Mouse (Mus musculus): Measurements from ENCODE around the gene Pdgfc. TPM values are rescaled to one million over a fixed set of nuclear protein-coding genes. Genes with fewer than 3 reads are reported as not detected.

Gene Pdgfc
- polyA plus RNA-seq, 1 experiment, result 4.6 TPM

- no peak for TF ChIP-seq POLR2A (IDR thresholded peaks at IDR 0.05; ENCODE audit: extremely low read depth, insufficient read depth, low read length)
- no peak for TF ChIP-seq CTCF (IDR thresholded peaks at IDR 0.05; ENCODE audit: extremely low read depth, insufficient read depth, low read length)
- Histone ChIP-seq H3K4me3 (ENCODE audit: insufficient read depth, low read length) (no peak overlapping the region), H3K27ac (ENCODE audit: insufficient read depth, low read length) (no peak overlapping the region), H3K4me1 (ENCODE audit: control insufficient read depth, insufficient read depth, low read length) (0 out of 2 replicates have a peak, but pooled peaks cover 4% of the 10 kb centered on the region)
Measured at GRCm38 (mm10) chr3:81101136-81101535, 64.9 kb downstream of the Pdgfc start.

GRCm38 (mm10) chr3:81102158-81102876 lies 66.1 kb downstream of the Pdgfc start:
- TF ChIP-seq CTCF (IDR thresholded peaks at IDR 0.05; ENCODE audit: extremely low read depth, insufficient read depth, low read length) (no peak), POLR2A (IDR thresholded peaks at IDR 0.05; ENCODE audit: extremely low read depth, insufficient read depth, low read length) (no peak)
- Histone ChIP-seq H3K27ac (ENCODE audit: insufficient read depth, low read length) (0 out of 2 replicates have a peak overlapping the region, but pooled peaks have one; percentile 9), H3K4me1 (ENCODE audit: control insufficient read depth, insufficient read depth, low read length) (0 out of 2 replicates have a peak, but pooled peaks cover 4% of the 10 kb centered on the region), H3K4me3 (ENCODE audit: insufficient read depth, low read length) (no peak overlapping the region)

- Histone ChIP-seq H3K4me1 (ENCODE audit: control insufficient read depth, insufficient read depth, low read length) (0 out of 2 replicates have a peak, but pooled peaks cover 4% of the 10 kb centered on the region), H3K27ac (ENCODE audit: insufficient read depth, low read length) (0 out of 2 replicates have a peak overlapping the region, but pooled peaks have one; percentile 9), H3K4me3 (ENCODE audit: insufficient read depth, low read length) (no peak overlapping the region)
- TF ChIP-seq CTCF (IDR thresholded peaks at IDR 0.05; ENCODE audit: extremely low read depth, insufficient read depth, low read length), result no peak
- no peak for TF ChIP-seq POLR2A (IDR thresholded peaks at IDR 0.05; ENCODE audit: extremely low read depth, insufficient read depth, low read length)
Measured at GRCm38 (mm10) chr3:81102877-81103420, 66.7 kb downstream of the Pdgfc start.

GRCm38 (mm10) chr3:81107515-81107914 lies 71.3 kb downstream of the Pdgfc start:
- H3K27ac ChIP-seq (ENCODE audit: insufficient read depth, low read length), result no peak overlapping the region
- H3K4me1 ChIP-seq (ENCODE audit: control insufficient read depth, insufficient read depth, low read length), result 0 out of 2 replicates have a peak, but pooled peaks cover 2% of the 10 kb centered on the region

GRCm38 (mm10) chr3:81110968-81111367 lies 74.8 kb downstream of the Pdgfc start:
- H3K27ac ChIP-seq (ENCODE audit: insufficient read depth, low read length), result no peak overlapping the region
- H3K4me3 ChIP-seq (ENCODE audit: insufficient read depth, low read length), result no peak overlapping the region
- TF ChIP-seq CTCF (IDR thresholded peaks at IDR 0.05; ENCODE audit: extremely low read depth, insufficient read depth, low read length) (no peak), POLR2A (IDR thresholded peaks at IDR 0.05; ENCODE audit: extremely low read depth, insufficient read depth, low read length) (no peak)
- no peaks in the 10 kb centered on the region for H3K4me1 ChIP-seq (ENCODE audit: control insufficient read depth, insufficient read depth, low read length)

More at GRCm38 (mm10) chr3:81107515-81107914, 71.3 kb downstream of the Pdgfc start:
- H3K4me3 ChIP-seq (ENCODE audit: insufficient read depth, low read length), result no peak overlapping the region
- no peak for TF ChIP-seq POLR2A (IDR thresholded peaks at IDR 0.05; ENCODE audit: extremely low read depth, insufficient read depth, low read length)
- TF ChIP-seq CTCF (IDR thresholded peaks at IDR 0.05; ENCODE audit: extremely low read depth, insufficient read depth, low read length), result no peak

- TF ChIP-seq POLR2A (IDR thresholded peaks at IDR 0.05; ENCODE audit: extremely low read depth, insufficient read depth, low read length) (no peak), CTCF (IDR thresholded peaks at IDR 0.05; ENCODE audit: extremely low read depth, insufficient read depth, low read length) (no peak)
- H3K4me3 ChIP-seq (ENCODE audit: insufficient read depth, low read length), result no peak overlapping the region
- H3K4me1 ChIP-seq (ENCODE audit: control insufficient read depth, insufficient read depth, low read length), result no peaks in the 10 kb centered on the region
- H3K27ac ChIP-seq (ENCODE audit: insufficient read depth, low read length), result no peak overlapping the region
Measured at GRCm38 (mm10) chr3:81112892-81113291, 76.7 kb downstream of the Pdgfc start.

GRCm38 (mm10) chr3:81120664-81121063 lies 84.4 kb downstream of the Pdgfc start:
- Histone ChIP-seq H3K4me3 (ENCODE audit: insufficient read depth, low read length) (no peak overlapping the region), H3K4me1 (ENCODE audit: control insufficient read depth, insufficient read depth, low read length) (no peaks in the 10 kb centered on the region), H3K27ac (ENCODE audit: insufficient read depth, low read length) (no peak overlapping the region)
- TF ChIP-seq CTCF (IDR thresholded peaks at IDR 0.05; ENCODE audit: extremely low read depth, insufficient read depth, low read length) (no peak), POLR2A (IDR thresholded peaks at IDR 0.05; ENCODE audit: extremely low read depth, insufficient read depth, low read length) (no peak)

- no peak overlapping the region for H3K27ac ChIP-seq (ENCODE audit: insufficient read depth, low read length)
- H3K4me1 ChIP-seq (ENCODE audit: control insufficient read depth, insufficient read depth, low read length), result no peaks in the 10 kb centered on the region
- TF ChIP-seq CTCF (IDR thresholded peaks at IDR 0.05; ENCODE audit: extremely low read depth, insufficient read depth, low read length) (no peak), POLR2A (IDR thresholded peaks at IDR 0.05; ENCODE audit: extremely low read depth, insufficient read depth, low read length) (no peak)
- no peak overlapping the region for H3K4me3 ChIP-seq (ENCODE audit: insufficient read depth, low read length)
Measured at GRCm38 (mm10) chr3:81121731-81122130, 85.5 kb downstream of the Pdgfc start.

- TF ChIP-seq CTCF (IDR thresholded peaks at IDR 0.05; ENCODE audit: extremely low read depth, insufficient read depth, low read length) (no peak), POLR2A (IDR thresholded peaks at IDR 0.05; ENCODE audit: extremely low read depth, insufficient read depth, low read length) (no peak)
- no peak overlapping the region for H3K27ac ChIP-seq (ENCODE audit: insufficient read depth, low read length)
- no peaks in the 10 kb centered on the region for H3K4me1 ChIP-seq (ENCODE audit: control insufficient read depth, insufficient read depth, low read length)
- H3K4me3 ChIP-seq (ENCODE audit: insufficient read depth, low read length), result no peak overlapping the region
Measured at GRCm38 (mm10) chr3:81123461-81123860, 87.2 kb downstream of the Pdgfc start.

- no peak overlapping the region for H3K27ac ChIP-seq (ENCODE audit: insufficient read depth, low read length)
- no peaks in the 10 kb centered on the region for H3K4me1 ChIP-seq (ENCODE audit: control insufficient read depth, insufficient read depth, low read length)
- no peak for TF ChIP-seq POLR2A (IDR thresholded peaks at IDR 0.05; ENCODE audit: extremely low read depth, insufficient read depth, low read length)
- TF ChIP-seq CTCF (IDR thresholded peaks at IDR 0.05; ENCODE audit: extremely low read depth, insufficient read depth, low read length), result no peak
- no peak overlapping the region for H3K4me3 ChIP-seq (ENCODE audit: insufficient read depth, low read length)
Measured at GRCm38 (mm10) chr3:81127013-81127412, 90.8 kb downstream of the Pdgfc start.

Measured in cortical plate, adult 2 months (tissue).